Mouse (Mus musculus) cerebellum, adult 2 months (tissue): Measurements from ENCODE around the gene 1700011L22Rik.

Experiments
- CTCF ChIP-seq: fragments of 200-500 bp; IDR thresholded peaks from 2 replicates; pipeline ENCODE4 v1.5.1; 2011; ENCODE audit warnings: low read depth, mild to moderate bottlenecking, control low read depth, low read length, moderate library complexity, borderline replicate concordance; ENCODE audit not compliant: insufficient read depth
- POLR2A ChIP-seq: fragments of 200-500 bp; IDR thresholded peaks from 2 replicates; pipeline ENCODE4 v1.6.1; 2011; ENCODE audit warnings: low read length, control low read depth, borderline replicate concordance; ENCODE audit not compliant: insufficient read depth

DNA sequence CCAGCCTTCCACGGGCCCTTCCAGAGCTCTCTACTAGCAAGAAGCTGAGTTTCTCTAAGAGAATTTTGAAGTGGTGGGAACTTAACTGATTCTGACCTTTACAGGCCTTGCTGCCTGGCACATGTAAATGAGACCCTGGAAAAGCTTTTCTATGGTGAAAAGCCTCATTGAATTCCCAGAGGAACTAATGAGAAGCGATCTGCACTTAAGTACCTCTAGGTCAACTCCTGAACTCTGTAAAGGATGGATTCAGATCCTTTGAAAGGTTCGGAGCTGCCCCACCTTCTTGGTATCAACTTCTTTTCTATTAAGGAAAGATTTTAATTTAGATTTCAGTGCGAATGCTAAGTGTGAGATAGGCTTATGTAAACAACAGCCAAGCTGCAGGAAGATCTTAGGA lies 72.4 kb downstream of the 1700011L22Rik start:
- no peak for TF ChIP-seq POLR2A
- TF ChIP-seq CTCF: no peak
